Mouse (Mus musculus) heart, adult 2 months (tissue): ENCODE measurements around the gene Ppp1r16b.

Experiments used
- CTCF ChIP-seq: fragments of 200-600 bp; IDR thresholded peaks from 2 replicates; pipeline ENCODE4 v1.8.1; 2022; ENCODE audit warnings: antibody characterized with exemption, mild to moderate bottlenecking, moderate library complexity
- EP300 ChIP-seq: fragments of 200-500 bp; IDR thresholded peaks from 2 replicates; pipeline ENCODE4 v1.6.1; 2011; ENCODE audit warnings: low read depth, low read length, control low read depth; ENCODE audit not compliant: insufficient read depth
- POLR2A ChIP-seq: fragments of 200-500 bp; IDR thresholded peaks from 2 replicates; pipeline ENCODE4 v1.6.1; 2011; ENCODE audit warnings: mild to moderate bottlenecking, low read depth, low read length, control low read depth; ENCODE audit not compliant: insufficient read depth

DNA sequence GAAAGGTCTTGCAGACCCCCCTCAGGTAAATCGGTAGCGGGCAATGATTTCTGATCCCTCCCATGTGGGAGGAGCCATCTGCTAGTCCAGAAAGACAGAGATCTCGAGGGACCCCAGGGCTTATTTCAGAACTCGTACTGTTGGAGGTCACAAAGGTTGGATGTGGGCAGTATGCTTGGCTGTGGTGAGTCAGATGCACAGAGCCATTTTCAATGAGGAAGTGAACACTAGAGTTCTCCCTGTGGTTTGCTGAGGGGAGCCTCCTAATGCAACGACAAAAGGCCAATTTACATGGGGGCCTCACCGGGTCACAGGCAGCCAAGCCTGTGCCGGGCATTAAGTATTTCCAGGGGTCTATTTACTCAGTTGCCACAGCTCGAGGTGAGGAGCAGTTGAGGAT, 12.7 kb downstream of the Ppp1r16b start:
- TF ChIP-seq CTCF = no peak
- TF ChIP-seq POLR2A = no peak
- TF ChIP-seq EP300 = no peak
